Mouse (Mus musculus): Measurements from ENCODE around the gene Lin7c. TPM values are rescaled to one million over a fixed set of nuclear protein-coding genes. Genes with fewer than 3 reads are reported as not detected.

The Lin7c gene
- polyA plus RNA-seq, 1 experiment = 9.1 TPM

GRCm38 (mm10) chr2:109942810-109943570 lies 52.3 kb downstream of the Lin7c start:
- DNase-seq = no peak
- TF ChIP-seq POLR2A (IDR thresholded peaks at IDR 0.05; ENCODE audit: control insufficient read depth, extremely low read depth, insufficient read depth, low read length, poor library complexity) (no peak), CTCF (IDR thresholded peaks at IDR 0.05; ENCODE audit: borderline replicate concordance, control insufficient read depth, extremely low read depth, insufficient read depth, low read length, poor library complexity) (no peak)
- H3K4me3 ChIP-seq (ENCODE audit: control insufficient read depth, insufficient read depth, low read length) = no peak overlapping the region
- WGBS = 94% methylated on average over 8 of the region's 8 CpGs
- H3K27ac ChIP-seq (ENCODE audit: control insufficient read depth, insufficient read depth, low read length) = no peak overlapping the region
- H3K27me3 ChIP-seq (ENCODE audit: control insufficient read depth, insufficient read depth, low read length) = no peaks in the 10 kb centered on the region
- H3K36me3 ChIP-seq (ENCODE audit: control insufficient read depth, insufficient read depth, low read length) = no peaks in the 10 kb centered on the region
- no peaks in the 10 kb centered on the region for H3K4me1 ChIP-seq (replicated peaks; ENCODE audit: control insufficient read depth, insufficient read depth, low read length)

GRCm38 (mm10) chr2:109944995-109945394 lies 54.3 kb downstream of the Lin7c start:
- no peaks in the 10 kb centered on the region for H3K27me3 ChIP-seq (ENCODE audit: control insufficient read depth, insufficient read depth, low read length)
- WGBS = 84% methylated on average over 9 of the region's 9 CpGs
- TF ChIP-seq POLR2A (IDR thresholded peaks at IDR 0.05; ENCODE audit: control insufficient read depth, extremely low read depth, insufficient read depth, low read length, poor library complexity) (no peak), CTCF (IDR thresholded peaks at IDR 0.05; ENCODE audit: borderline replicate concordance, control insufficient read depth, extremely low read depth, insufficient read depth, low read length, poor library complexity) (no peak)
- no peaks in the 10 kb centered on the region for H3K4me1 ChIP-seq (replicated peaks; ENCODE audit: control insufficient read depth, insufficient read depth, low read length)
- no peaks in the 10 kb centered on the region for H3K36me3 ChIP-seq (ENCODE audit: control insufficient read depth, insufficient read depth, low read length)
- H3K4me3 ChIP-seq (ENCODE audit: control insufficient read depth, insufficient read depth, low read length) = no peak overlapping the region
- H3K27ac ChIP-seq (ENCODE audit: control insufficient read depth, insufficient read depth, low read length) = no peak overlapping the region
- DNase-seq = no peak

GRCm38 (mm10) chr2:109945532-109945931 lies 54.9 kb downstream of the Lin7c start:
- no peak for DNase-seq
- no peak overlapping the region for H3K4me3 ChIP-seq (ENCODE audit: control insufficient read depth, insufficient read depth, low read length)
- H3K27me3 ChIP-seq (ENCODE audit: control insufficient read depth, insufficient read depth, low read length) = no peaks in the 10 kb centered on the region
- TF ChIP-seq POLR2A (IDR thresholded peaks at IDR 0.05; ENCODE audit: control insufficient read depth, extremely low read depth, insufficient read depth, low read length, poor library complexity) (no peak), CTCF (IDR thresholded peaks at IDR 0.05; ENCODE audit: borderline replicate concordance, control insufficient read depth, extremely low read depth, insufficient read depth, low read length, poor library complexity) (no peak)
- no peaks in the 10 kb centered on the region for H3K4me1 ChIP-seq (replicated peaks; ENCODE audit: control insufficient read depth, insufficient read depth, low read length)
- H3K27ac ChIP-seq (ENCODE audit: control insufficient read depth, insufficient read depth, low read length) = no peak overlapping the region
- H3K36me3 ChIP-seq (ENCODE audit: control insufficient read depth, insufficient read depth, low read length) = no peaks in the 10 kb centered on the region
- 94% methylated on average over 4 of the region's 4 CpGs for WGBS

GRCm38 (mm10) chr2:109946426-109946825 lies 55.8 kb downstream of the Lin7c start:
- WGBS = 96% methylated on average over 6 of the region's 6 CpGs
- TF ChIP-seq POLR2A (IDR thresholded peaks at IDR 0.05; ENCODE audit: control insufficient read depth, extremely low read depth, insufficient read depth, low read length, poor library complexity) (no peak), CTCF (IDR thresholded peaks at IDR 0.05; ENCODE audit: borderline replicate concordance, control insufficient read depth, extremely low read depth, insufficient read depth, low read length, poor library complexity) (no peak)

GRCm38 (mm10) chr2:109949519-109949918 lies 58.9 kb downstream of the Lin7c start:
- H3K27ac ChIP-seq (ENCODE audit: control insufficient read depth, insufficient read depth, low read length) = no peak overlapping the region
- TF ChIP-seq POLR2A (IDR thresholded peaks at IDR 0.05; ENCODE audit: control insufficient read depth, extremely low read depth, insufficient read depth, low read length, poor library complexity) (no peak), CTCF (IDR thresholded peaks at IDR 0.05; ENCODE audit: borderline replicate concordance, control insufficient read depth, extremely low read depth, insufficient read depth, low read length, poor library complexity) (no peak)
- no peak for DNase-seq
- H3K4me1 ChIP-seq (replicated peaks; ENCODE audit: control insufficient read depth, insufficient read depth, low read length) = no peaks in the 10 kb centered on the region
- no peaks in the 10 kb centered on the region for H3K36me3 ChIP-seq (ENCODE audit: control insufficient read depth, insufficient read depth, low read length)
- no peaks in the 10 kb centered on the region for H3K27me3 ChIP-seq (ENCODE audit: control insufficient read depth, insufficient read depth, low read length)
- no peak overlapping the region for H3K4me3 ChIP-seq (ENCODE audit: control insufficient read depth, insufficient read depth, low read length)

More at GRCm38 (mm10) chr2:109946426-109946825, 55.8 kb downstream of the Lin7c start:
- DNase-seq = no peak
- no peak overlapping the region for H3K4me3 ChIP-seq (ENCODE audit: control insufficient read depth, insufficient read depth, low read length)
- H3K4me1 ChIP-seq (replicated peaks; ENCODE audit: control insufficient read depth, insufficient read depth, low read length) = no peaks in the 10 kb centered on the region
- H3K27me3 ChIP-seq (ENCODE audit: control insufficient read depth, insufficient read depth, low read length) = no peaks in the 10 kb centered on the region
- no peak overlapping the region for H3K27ac ChIP-seq (ENCODE audit: control insufficient read depth, insufficient read depth, low read length)
- no peaks in the 10 kb centered on the region for H3K36me3 ChIP-seq (ENCODE audit: control insufficient read depth, insufficient read depth, low read length)

- Histone ChIP-seq H3K36me3 (ENCODE audit: control insufficient read depth, insufficient read depth, low read length) (no peaks in the 10 kb centered on the region), H3K4me3 (ENCODE audit: control insufficient read depth, insufficient read depth, low read length) (no peak overlapping the region), H3K4me1 (replicated peaks; ENCODE audit: control insufficient read depth, insufficient read depth, low read length) (no peaks in the 10 kb centered on the region), H3K27me3 (ENCODE audit: control insufficient read depth, insufficient read depth, low read length) (no peaks in the 10 kb centered on the region), H3K27ac (ENCODE audit: control insufficient read depth, insufficient read depth, low read length) (no peak overlapping the region)
- TF ChIP-seq POLR2A (IDR thresholded peaks at IDR 0.05; ENCODE audit: control insufficient read depth, extremely low read depth, insufficient read depth, low read length, poor library complexity) = no peak
- TF ChIP-seq CTCF (IDR thresholded peaks at IDR 0.05; ENCODE audit: borderline replicate concordance, control insufficient read depth, extremely low read depth, insufficient read depth, low read length, poor library complexity) = no peak
- no peak for DNase-seq
- WGBS = 88% methylated on average over 3 of the region's 3 CpGs
Observed at GRCm38 (mm10) chr2:109950311-109950710, 59.7 kb downstream of the Lin7c start.

Other genes with a start within 250 kb of the Lin7c start
- gene Bdnf, start 216.2 kb upstream of the Lin7c start, polyA plus RNA-seq (2012; rRNA removed) = 0.17 and 0.24 TPM in 2 replicates
- gene Lgr4, start 26.8 kb downstream of the Lin7c start, polyA plus RNA-seq (2012; rRNA removed) = 4.5 and 7.2 TPM in 2 replicates
- 17.8 and 20.7 TPM in 2 replicates for gene Ccdc34, start 127.0 kb downstream of the Lin7c start, polyA plus RNA-seq (2012; rRNA removed)